Mouse (Mus musculus): Measurements from ENCODE around the gene Il13ra2.
"Not testable (repeated sequence)": the region's sequence is repeated elsewhere in the genome, so short reads cannot be mapped to it uniquely, and the experiment has no call there.

GRCm38 (mm10) chrX:147453610-147454009 lies 24.6 kb upstream of the Il13ra2 start, which contains the start of gene Vmn1r239-ps:
- TF ChIP-seq POLR2A (IDR thresholded peaks at IDR 0.05; ENCODE audit: low read depth, low read length); CTCF (conservative IDR thresholded peaks at IDR 0.05 in 1 of 2, IDR thresholded peaks at IDR 0.05 in 1 of 2; ENCODE audit: low read depth in 2 of 2, low read length in 2 of 2); E2F4 (IDR thresholded peaks at IDR 0.05; ENCODE audit: insufficient replicate concordance, low read depth, low read length); ZNF384 (IDR thresholded peaks at IDR 0.05; ENCODE audit: low read depth, low read length); SIN3A (IDR thresholded peaks at IDR 0.05; ENCODE audit: low read length); ZC3H11A (IDR thresholded peaks at IDR 0.05; ENCODE audit: low read depth, low read length); USF2 (conservative IDR thresholded peaks at IDR 0.05; ENCODE audit: low read depth, low read length); JUND (conservative IDR thresholded peaks at IDR 0.05; ENCODE audit: low read depth, low read length); UBTF (IDR thresholded peaks at IDR 0.05; ENCODE audit: low read depth, low read length); EP300 (IDR thresholded peaks at IDR 0.05; ENCODE audit: low read length); NRF1 (IDR thresholded peaks at IDR 0.05; ENCODE audit: low read depth, low read length); GABPA (IDR thresholded peaks at IDR 0.05; ENCODE audit: insufficient replicate concordance, low read depth, low read length); CHD1 (IDR thresholded peaks at IDR 0.05; ENCODE audit: low read depth, low read length): not testable (repeated sequence)
